14 mouse cellular contexts compared by ENCODE assay signal in genomic region chr7:78519689-78520088, GRCm38 (mm10).
"Had no signal": no experiment of that assay in that cellular context is flagged by ENCODE, and none has a peak within 500 bp of the region (broad histone marks: within the 10 kb centered on the region; RNA-seq: fewer than 3 reads in every experiment).

No protein-coding gene starts in this region.

- H3K4me2 ChIP-seq: limb, embryonic 13.5 days; liver, embryonic 15.5 days; lung, embryonic 14.5 days; neural tube, embryonic 15.5 days had no signal

- H3K36me3 ChIP-seq: limb, embryonic 13.5 days; liver, embryonic 15.5 days; midbrain, embryonic 10.5 days had no signal

- DNase-seq: kidney, postnatal 36 days; left cerebral cortex, postnatal 4 days; lung, embryonic 14.5 days; lung, postnatal 10 days; lung, postnatal 4 days; midbrain, embryonic 14.5 days; right cerebral cortex, adult 18-20 months; right cerebral cortex, postnatal 25 days; thymus, postnatal 4 days had no signal

- H3K27me3 ChIP-seq: liver, embryonic 15.5 days; neural tube, embryonic 15.5 days had no signal

- H3K4me3 ChIP-seq: limb, embryonic 13.5 days; liver, embryonic 15.5 days; midbrain, embryonic 10.5 days; myocyte; neural tube, embryonic 15.5 days had no signal

- H3K9me3 ChIP-seq: limb, embryonic 13.5 days; liver, embryonic 15.5 days; midbrain, embryonic 10.5 days; neural tube, embryonic 15.5 days had no signal

- H3K9ac ChIP-seq: limb, embryonic 13.5 days; liver, embryonic 15.5 days; lung, embryonic 14.5 days; neural tube, embryonic 15.5 days had no signal

- H3K27ac ChIP-seq: limb, embryonic 13.5 days; liver, embryonic 15.5 days; midbrain, embryonic 10.5 days; neural tube, embryonic 15.5 days had no signal

- H3K4me1 ChIP-seq: limb, embryonic 13.5 days; liver, embryonic 15.5 days had no signal
